Mouse (Mus musculus) midbrain, embryonic 11.5 days (tissue): Measurements from ENCODE around the gene Hoxa6. TPM values are rescaled to one million over a fixed set of nuclear protein-coding genes. Genes with fewer than 3 reads are reported as not detected.

Experiments
- ATAC-seq: fragments of 200-750 bp; cut with Nextera tagmentation; 2 replicates; pipeline ENCODE4 v1.8.0; 2017; ENCODE audit warnings: moderate TSS enrichment, moderate library complexity; ENCODE audit not compliant: low FRiP score
- DNase-seq: peaks from one replicate; pipeline ENCODE4 v3.0.0; 2015; ENCODE audit warnings: low spot score; ENCODE audit errors: missing footprints
- H3K27ac ChIP-seq: fragments of 300-500 bp; sonication (generic); 2 replicates; pipeline ENCODE4 v1.5.1; 2014; ENCODE audit warnings: low read depth, low read length
- H3K27me3 ChIP-seq: fragments of 300-500 bp; sonication (generic); 2 replicates; pipeline ENCODE4 v1.6.1; 2014; ENCODE audit warnings: mild to moderate bottlenecking, low read length, moderate library complexity, mixed read lengths; ENCODE audit not compliant: control insufficient read depth, insufficient read depth
- H3K36me3 ChIP-seq: fragments of 300-500 bp; sonication (generic); 2 replicates; pipeline ENCODE4 v1.6.1; 2014; ENCODE audit warnings: mild to moderate bottlenecking, low read length, moderate library complexity, mixed read lengths; ENCODE audit not compliant: control insufficient read depth, insufficient read depth
- H3K4me1 ChIP-seq: fragments of 300-500 bp; sonication (generic); 2 replicates; pipeline ENCODE4 v1.6.1; 2014; ENCODE audit warnings: low read length; ENCODE audit not compliant: control insufficient read depth, insufficient read depth
- H3K4me2 ChIP-seq: fragments of 300-500 bp; sonication (generic); 2 replicates; pipeline ENCODE4 v1.6.1; 2014; ENCODE audit warnings: mild to moderate bottlenecking, moderate library complexity
- H3K4me3 ChIP-seq: fragments of 300-500 bp; sonication (generic); 2 replicates; pipeline ENCODE4 v1.5.1; 2014; ENCODE audit warnings: low read depth, low read length
- H3K9ac ChIP-seq: fragments of 300-500 bp; sonication (generic); 2 replicates; pipeline ENCODE4 v1.6.1; 2014; ENCODE audit warnings: low read length
- H3K9me3 ChIP-seq: fragments of 300-500 bp; sonication (generic); 2 replicates; pipeline ENCODE4 v1.6.1; 2016; ENCODE audit warnings: low read length; ENCODE audit not compliant: control insufficient read depth
- WGBS: fragments of 180-500 bp; shearing (Covaris S2); extraction: QIAGEN DNeasy Blood & Tissue Kit; methylation state at CpG from one replicate; pipeline ENCODE4 v1.1.7; 2014; 5-methylcytosine and 5-hydroxymethylcytosine counted together
- polyA plus RNA-seq: library from polyadenylated mRNA; unstranded; fragments of >200 nt; fragmentation: Nextera tagmentation; extraction: Ambion mirVana; gene quantifications from 2 replicates; pipeline ENCODE4 v1.2.1, GENCODE M21; 2014

The Hoxa6 gene
- polyA plus RNA-seq, 1 experiment from 2014 or later = not detected

DNA sequence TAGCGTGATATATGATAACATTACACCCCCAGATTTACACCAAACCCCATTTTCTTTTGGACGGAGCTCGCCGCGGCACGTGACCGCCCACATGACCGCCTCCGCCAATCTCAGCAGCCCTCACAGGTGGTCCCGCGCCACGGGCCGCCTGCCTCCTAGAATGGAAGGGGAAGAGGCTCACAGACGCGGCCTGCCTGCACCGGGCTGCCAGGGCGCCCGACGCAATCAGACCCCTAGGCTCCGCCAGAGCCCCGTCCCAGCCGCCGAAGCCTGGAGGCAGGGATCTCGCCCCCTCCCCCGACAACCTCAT lies 8.9 kb upstream of the Hoxa6 start:
- DNase-seq = peak; percentile 94
- ATAC-seq = peak; percentile 57
- peaks cover 100% of the 10 kb centered on the region for H3K27me3 ChIP-seq

DNA sequence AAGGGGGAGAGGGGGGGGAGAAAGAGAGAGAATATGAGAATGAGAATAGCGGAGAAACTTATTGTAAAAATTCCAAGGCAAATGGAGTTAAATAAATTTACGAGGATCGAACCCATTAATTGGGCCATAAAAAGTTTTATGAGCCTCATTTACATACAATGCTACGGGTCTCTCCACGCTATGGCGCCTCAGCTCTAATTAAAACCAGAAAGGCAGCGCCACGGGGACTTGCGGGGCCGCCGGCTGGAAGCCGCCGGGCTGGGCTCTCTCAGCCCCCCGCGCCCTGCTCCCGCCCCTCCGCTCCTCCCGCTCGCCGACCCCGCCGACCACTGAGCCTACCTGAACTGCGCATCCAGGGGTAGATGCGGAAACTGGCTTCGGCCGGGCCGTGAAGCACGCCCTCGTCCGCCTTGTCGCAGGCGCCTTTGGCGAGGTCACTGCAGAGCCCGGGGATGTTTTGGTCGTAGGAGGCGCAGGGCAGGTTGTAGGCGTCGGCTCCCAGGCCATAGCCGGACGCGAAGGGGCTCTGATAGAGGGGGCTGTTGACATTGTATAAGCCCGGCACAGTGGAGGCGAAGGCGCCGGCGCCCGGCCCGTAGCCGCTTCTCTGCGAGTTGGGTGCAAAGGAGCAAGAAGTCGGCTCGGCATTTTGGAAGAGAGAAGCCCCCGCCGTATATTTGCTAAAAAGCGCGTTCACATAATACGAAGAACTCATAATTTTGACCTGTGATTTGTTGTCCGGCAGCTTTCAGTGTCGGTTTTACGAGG lies 8.4 kb upstream of the Hoxa6 start:
- Histone ChIP-seq H3K27ac (no peak overlapping the region), H3K9me3 (no peaks in the 10 kb centered on the region), H3K27me3 (peaks cover 100% of the 10 kb centered on the region), H3K4me1 (peaks cover 11% of the 10 kb centered on the region), H3K4me2 (peak overlapping the region; percentile 42), H3K9ac (no peak overlapping the region), H3K36me3 (no peaks in the 10 kb centered on the region), H3K4me3 (peak overlapping the region; percentile 26)
- 3% methylated on average over 59 of the region's 60 CpGs for WGBS
- ATAC-seq (no peak), DNase-seq (peak; percentile 95)

More for the DNA sequence above, 8.9 kb upstream of the Hoxa6 start:
- no peak overlapping the region for H3K27ac ChIP-seq
- peaks cover 11% of the 10 kb centered on the region for H3K4me1 ChIP-seq
- H3K36me3 ChIP-seq = no peaks in the 10 kb centered on the region
- H3K4me2 ChIP-seq = peak overlapping the region; percentile 42
- no peaks in the 10 kb centered on the region for H3K9me3 ChIP-seq
- H3K4me3 ChIP-seq = peak overlapping the region; percentile 26
- WGBS = under 1% methylated on average over 24 of the region's 25 CpGs
- no peak overlapping the region for H3K9ac ChIP-seq

DNA sequence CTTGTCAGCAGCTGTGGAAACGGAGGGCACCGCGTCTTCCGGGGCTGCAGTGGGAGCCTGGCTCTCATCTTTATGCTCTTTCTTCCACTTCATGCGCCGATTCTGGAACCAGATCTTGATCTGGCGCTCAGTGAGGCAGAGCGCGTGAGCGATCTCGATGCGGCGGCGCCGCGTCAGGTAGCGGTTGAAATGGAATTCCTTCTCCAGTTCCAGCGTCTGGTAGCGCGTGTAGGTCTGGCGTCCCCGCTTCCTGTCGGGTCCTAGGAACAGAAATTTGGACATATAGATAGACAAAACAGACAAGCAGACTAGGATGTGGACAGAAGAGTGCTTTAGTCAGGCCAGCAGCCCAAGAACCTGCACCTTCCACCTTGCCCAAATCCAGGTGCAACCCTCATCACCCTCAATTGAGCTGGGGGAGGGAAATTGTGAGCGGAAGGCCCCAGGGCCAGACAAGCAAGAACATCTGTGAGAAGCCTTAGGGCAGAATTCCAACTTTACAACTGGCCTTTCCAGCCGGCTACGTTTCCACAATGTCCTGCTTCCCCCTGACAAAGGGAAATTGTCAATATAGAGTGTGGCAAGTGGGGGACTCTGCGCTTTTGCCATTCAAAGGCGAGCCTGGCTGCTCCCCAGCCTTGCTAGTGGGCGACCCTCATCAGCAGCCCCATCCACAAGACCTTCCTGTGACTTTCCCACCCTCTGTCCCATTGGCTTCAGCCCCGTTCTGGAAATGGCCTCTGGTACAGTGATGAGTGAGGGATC lies 7.4 kb upstream of the Hoxa6 start:
- H3K27me3 ChIP-seq = peaks cover 100% of the 10 kb centered on the region
- 2% methylated on average over 30 of the region's 30 CpGs for WGBS
- H3K4me2 ChIP-seq = no peak overlapping the region
- peaks cover 8% of the 10 kb centered on the region for H3K4me1 ChIP-seq
- H3K27ac ChIP-seq = no peak overlapping the region
- DNase-seq (no peak), ATAC-seq (no peak)
- H3K4me3 ChIP-seq = no peak overlapping the region
- no peaks in the 10 kb centered on the region for H3K9me3 ChIP-seq
- no peaks in the 10 kb centered on the region for H3K36me3 ChIP-seq
- H3K9ac ChIP-seq = no peak overlapping the region

DNA sequence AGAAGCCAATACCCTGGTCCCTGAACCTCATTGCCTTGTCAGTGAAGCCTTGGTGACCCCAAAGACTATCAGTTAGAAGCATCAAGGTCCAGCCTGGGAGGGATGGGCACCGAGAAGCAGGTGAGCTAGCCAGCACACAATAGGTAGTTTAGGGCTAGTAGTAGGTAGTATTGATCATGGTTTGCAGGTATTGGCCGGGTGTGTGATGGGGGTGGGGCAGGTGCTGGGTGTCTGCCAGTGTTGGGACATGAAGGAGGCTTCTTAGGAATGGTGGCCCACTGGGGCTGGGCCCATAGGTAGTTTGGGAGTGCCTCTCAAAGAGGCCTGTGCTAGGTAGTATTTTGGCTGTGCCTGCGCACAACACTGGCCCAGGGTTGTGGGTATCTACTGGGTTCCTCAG lies 6.5 kb upstream of the Hoxa6 start:
- H3K27ac ChIP-seq = no peak overlapping the region
- peaks cover 8% of the 10 kb centered on the region for H3K4me1 ChIP-seq
- ATAC-seq (no peak), DNase-seq (no peak)
- no peaks in the 10 kb centered on the region for H3K36me3 ChIP-seq
- no peak overlapping the region for H3K4me3 ChIP-seq
- H3K27me3 ChIP-seq = peaks cover 100% of the 10 kb centered on the region
- no peak overlapping the region for H3K4me2 ChIP-seq
- H3K9ac ChIP-seq = no peak overlapping the region
- H3K9me3 ChIP-seq = no peaks in the 10 kb centered on the region
- WGBS = 25% methylated on average over 3 of the region's 3 CpGs

DNA sequence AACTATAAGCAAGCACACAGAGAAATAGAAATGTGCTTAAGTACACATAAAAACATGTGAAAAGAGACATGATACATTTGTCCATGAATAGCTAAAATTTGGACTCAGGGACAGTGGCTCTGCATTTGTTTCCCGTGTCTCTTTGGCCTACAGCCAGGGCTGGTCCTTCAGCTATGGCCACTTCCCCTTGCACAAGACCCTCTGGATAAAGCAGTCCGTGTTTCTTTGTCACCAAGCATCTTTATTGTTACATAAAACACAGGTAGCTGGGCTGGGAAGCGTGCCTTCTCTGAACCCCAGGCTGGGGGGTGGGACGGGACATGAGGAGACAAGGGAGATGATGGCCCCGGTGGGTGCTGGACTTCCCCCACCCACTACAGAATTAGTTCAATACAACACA lies 5.7 kb upstream of the Hoxa6 start:
- Histone ChIP-seq H3K9ac (no peak overlapping the region), H3K4me1 (peaks cover 8% of the 10 kb centered on the region), H3K27me3 (peaks cover 100% of the 10 kb centered on the region), H3K27ac (no peak overlapping the region), H3K4me2 (no peak overlapping the region), H3K9me3 (no peaks in the 10 kb centered on the region), H3K4me3 (no peak overlapping the region), H3K36me3 (no peaks in the 10 kb centered on the region)
- 9% methylated on average over 5 of the region's 5 CpGs for WGBS
- ATAC-seq = no peak
- DNase-seq = no peak

DNA sequence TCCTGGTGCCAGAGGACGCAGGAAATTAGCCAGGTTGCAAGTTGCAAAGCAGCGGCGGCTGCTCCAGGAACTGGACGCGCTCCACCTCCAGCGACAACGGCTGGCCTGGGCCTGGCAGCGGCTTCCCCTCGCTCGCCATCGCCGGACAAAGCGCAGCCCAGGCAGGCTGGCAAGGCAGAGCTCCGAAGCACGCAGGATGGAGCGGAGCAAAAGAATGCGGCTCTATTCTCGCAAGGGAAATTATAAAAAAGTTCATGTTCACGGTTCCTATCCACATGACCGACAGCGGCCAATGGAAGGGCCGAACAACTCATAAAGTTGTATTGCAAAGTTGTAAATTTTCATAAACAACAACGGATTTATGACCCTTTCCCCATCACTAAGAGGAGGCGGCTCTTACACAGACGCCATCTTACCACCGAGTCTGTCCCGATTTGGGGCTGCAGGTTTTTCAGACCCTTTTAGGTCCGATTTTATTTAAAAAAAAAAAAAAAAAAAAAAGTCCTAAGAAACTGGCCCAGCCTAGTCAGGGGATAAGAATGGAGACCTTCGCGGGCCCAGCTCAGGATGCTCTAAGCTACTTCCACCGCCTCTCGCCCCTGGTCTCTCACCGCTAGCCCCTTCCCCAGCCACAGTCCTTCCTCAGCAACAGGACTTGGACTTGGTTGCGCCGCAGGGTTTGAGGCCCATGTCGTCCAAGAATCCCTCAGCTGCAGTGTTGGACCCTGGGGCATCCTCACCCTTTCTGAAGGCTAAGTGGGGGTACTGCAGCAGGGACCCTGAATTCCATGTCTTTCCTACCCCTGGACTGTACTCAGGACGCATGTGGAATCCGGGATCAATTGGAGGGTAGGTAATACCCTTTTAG lies 4.8 kb upstream of the Hoxa6 start, which contains the start of the genes Hoxa3 and Gm28308:
Gene Hoxa3 (minus strand): TSS at position 218 of the 868 bp plus-strand sequence.
Gene Gm28308 (minus strand): TSS at position 221 of the 868 bp plus-strand sequence.
- DNase-seq (no peak), ATAC-seq (no peak)
- Histone ChIP-seq H3K4me3 (no peak within 1 kb of the TSS), H3K9ac (no peak within 1 kb of the TSS), H3K36me3 (no peaks in the 10 kb centered on the region), H3K27me3 (peaks cover 100% of the 10 kb centered on the region), H3K4me1 (peaks cover 8% of the 10 kb centered on the region), H3K27ac (no peak within 1 kb of the TSS), H3K4me2 (no peak within 1 kb of the TSS), H3K9me3 (no peaks in the 10 kb centered on the region)
- WGBS = 2% methylated on average over 38 of the region's 38 CpGs

DNA sequence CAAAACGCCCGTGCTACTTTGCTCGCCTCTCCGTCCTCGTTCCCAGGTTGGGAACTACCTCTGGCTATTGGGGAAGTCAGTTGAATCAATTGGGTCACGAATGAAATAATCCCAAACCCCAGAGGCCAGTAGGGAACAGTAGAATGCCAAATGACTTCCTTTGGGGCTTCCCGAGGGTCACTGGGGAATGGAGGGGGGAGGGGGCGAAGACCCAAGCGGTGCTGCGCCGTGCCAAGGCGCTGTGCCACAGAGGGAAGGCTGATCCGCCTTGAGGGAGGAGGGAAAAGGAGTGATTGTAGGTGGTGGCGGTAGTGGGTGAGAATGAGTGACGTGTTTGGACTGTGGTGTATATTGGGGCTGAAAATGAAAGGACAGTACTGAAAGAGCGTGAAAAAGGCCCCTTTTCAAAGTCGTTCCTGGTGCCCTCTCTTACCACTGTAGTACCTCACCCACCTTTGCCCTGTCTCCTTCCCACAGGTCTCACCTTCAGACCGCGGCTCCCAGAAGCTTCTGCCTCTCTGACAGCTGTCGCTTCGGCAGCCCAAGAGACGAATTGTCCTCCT lies 4.1 kb upstream of the Hoxa6 start:
- Histone ChIP-seq H3K4me2 (no peak overlapping the region), H3K4me1 (peaks cover 8% of the 10 kb centered on the region), H3K27me3 (peaks cover 100% of the 10 kb centered on the region), H3K27ac (no peak overlapping the region), H3K9me3 (no peaks in the 10 kb centered on the region), H3K9ac (no peak overlapping the region), H3K36me3 (no peaks in the 10 kb centered on the region), H3K4me3 (no peak overlapping the region)
- no peak for ATAC-seq
- DNase-seq = no peak
- WGBS = 1% methylated on average over 22 of the region's 22 CpGs

DNA sequence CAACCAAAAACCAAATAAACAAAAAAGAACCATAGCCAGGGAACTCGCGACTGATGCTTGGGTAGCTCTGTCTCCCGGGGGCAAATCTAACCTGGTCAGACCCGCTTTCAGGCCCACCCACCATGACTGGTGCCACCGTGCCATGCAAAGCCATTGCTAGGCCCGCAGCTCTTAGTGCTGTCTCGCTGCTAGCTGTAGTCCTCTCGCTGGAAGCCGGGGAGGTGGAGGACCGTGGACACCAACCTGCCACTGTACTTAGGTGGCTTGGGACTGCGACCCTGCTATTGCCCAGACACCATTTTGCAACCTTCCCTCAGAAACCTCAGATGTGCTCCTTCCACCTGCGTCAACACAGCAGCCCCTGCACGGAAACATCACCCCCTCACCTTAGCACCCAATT lies 3.4 kb upstream of the Hoxa6 start:
- H3K9me3 ChIP-seq = no peaks in the 10 kb centered on the region
- H3K9ac ChIP-seq = no peak overlapping the region
- ATAC-seq = no peak
- 3% methylated on average over 13 of the region's 13 CpGs for WGBS
- no peak overlapping the region for H3K4me3 ChIP-seq
- H3K4me1 ChIP-seq = peaks cover 2% of the 10 kb centered on the region
- H3K27ac ChIP-seq = no peak overlapping the region
- peaks cover 100% of the 10 kb centered on the region for H3K27me3 ChIP-seq
- no peaks in the 10 kb centered on the region for H3K36me3 ChIP-seq
- H3K4me2 ChIP-seq = no peak overlapping the region
- no peak for DNase-seq
